ENCODE assay signal across 20 mouse cellular contexts in genomic region chr4:106599415-106599814, GRCm38 (mm10). TPM values are rescaled to one million over a fixed set of nuclear protein-coding genes. Genes with fewer than 3 reads are reported as not detected.
DNase-seq lines count a peak whose midpoint lies in the region; ATAC-seq and TF ChIP-seq lines count a peak whose summit lies in the region.
"Had no signal": no experiment of that assay in that cellular context is flagged by ENCODE, and none has a peak within 500 bp of the region (broad histone marks: within the 10 kb centered on the region; RNA-seq: fewer than 3 reads in every experiment).

No protein-coding gene starts in this region.

- H3K4me1 ChIP-seq in kidney, postnatal 0 days (replicated peaks; ENCODE audit: insufficient read depth, low read length): no peaks in the 10 kb centered on the region
- H3K4me1 ChIP-seq: hindbrain, embryonic 12.5 days; limb, embryonic 15.5 days; megakaryocyte, embryonic 14.5 days had no signal

- H3K27me3 ChIP-seq in kidney, postnatal 0 days (ENCODE audit: insufficient read depth, low read length): no peaks in the 10 kb centered on the region
- H3K27me3 ChIP-seq: hindbrain, embryonic 12.5 days; limb, embryonic 15.5 days had no signal

- H3K4me3 ChIP-seq in kidney, postnatal 0 days (replicated peaks; ENCODE audit: low read depth, low read length): no peak overlapping the region
- H3K4me3 ChIP-seq: heart, embryonic 10.5 days; hindbrain, embryonic 12.5 days; limb, embryonic 15.5 days; megakaryocyte, embryonic 14.5 days had no signal

- H3K9me3 ChIP-seq in kidney, postnatal 0 days (replicated peaks; ENCODE audit: low read length): no peaks in the 10 kb centered on the region
- H3K9me3 ChIP-seq: heart, embryonic 10.5 days; hindbrain, embryonic 12.5 days; limb, embryonic 15.5 days had no signal

- WGBS in kidney, postnatal 0 days: 50% methylated on average over 1 of the region's 1 CpGs

- no peak for DNase-seq in kidney, postnatal 0 days (ENCODE audit: low spot score)
- no peak for DNase-seq in kidney, adult 11 months
- DNase-seq in thymus, postnatal 14 days: peak; percentile 24
- DNase-seq in thymus, postnatal 10 days (ENCODE audit: low spot score in 2 of 2): no peak
- peak; percentile 23 for DNase-seq in MEL-GATA-1-ER (ENCODE audit: extremely low read depth, low read depth)
- no peak for DNase-seq in testis, postnatal 14 days (ENCODE audit: low spot score)
- DNase-seq in right cerebral cortex, postnatal 10 days (ENCODE audit: low spot score in 2 of 2): no peak
- DNase-seq: cerebellum, adult 9-11 months; gastrocnemius, postnatal 25 days; heart, postnatal 10 days; kidney, adult 18-20 months had no signal

- peak; percentile 32 for TF ChIP-seq CTCF in kidney, postnatal 0 days (IDR thresholded peaks at IDR 0.05; ENCODE audit: low read depth)

- no peak overlapping the region for H3K4me2 ChIP-seq in kidney, postnatal 0 days (ENCODE audit: low read length)
- H3K4me2 ChIP-seq: hindbrain, embryonic 12.5 days; limb, embryonic 15.5 days had no signal

- H3K9ac ChIP-seq in kidney, postnatal 0 days (ENCODE audit: low read depth, low read length): no peak overlapping the region
- H3K9ac ChIP-seq: hindbrain, embryonic 12.5 days; limb, embryonic 15.5 days had no signal

- H3K36me3 ChIP-seq in kidney, postnatal 0 days (ENCODE audit: insufficient read depth, low read length): no peaks in the 10 kb centered on the region
- H3K36me3 ChIP-seq: heart, embryonic 10.5 days; hindbrain, embryonic 12.5 days; limb, embryonic 15.5 days had no signal

- ATAC-seq in kidney, postnatal 0 days (replicated peaks; ENCODE audit: low FRiP score, low read depth): no peak
- ATAC-seq: CD4-positive, CD25-positive, alpha-beta regulatory T cell, adult 4 months; lung, postnatal 0 days had no signal

- H3K27ac ChIP-seq in kidney, postnatal 0 days: no peak overlapping the region
- H3K27ac ChIP-seq: heart, embryonic 10.5 days; hindbrain, embryonic 12.5 days; limb, embryonic 15.5 days had no signal

RNA-seq across cellular contexts. Expression of gene Lexm, which starts 17.6 kb away (rescaled TPM):
- polyA plus RNA-seq in kidney, postnatal 0 days (2015; fragmentation: Nextera tagmentation; extraction: Ambion mirVana): not detected in 2 replicates
- polyA plus RNA-seq: embryonic facial prominence, embryonic 14.5 days; heart, embryonic 10.5 days; limb, embryonic 15.5 days; lung, postnatal 0 days; spleen, adult 2 months; stomach, embryonic 16.5 days had no signal

RNA-seq across cellular contexts. Expression of gene Ttc22, which starts 22.8 kb away (rescaled TPM):
- polyA plus RNA-seq in kidney, postnatal 0 days (2015; fragmentation: Nextera tagmentation; extraction: Ambion mirVana): 5.0 and 5.9 TPM in 2 replicates
- polyA plus RNA-seq: CD4-positive, CD25-positive, alpha-beta regulatory T cell, adult 4 months had no signal

RNA-seq across cellular contexts. Expression of gene Dhcr24, which starts 38.6 kb away (rescaled TPM):
- polyA plus RNA-seq in kidney, postnatal 0 days (2015; fragmentation: Nextera tagmentation; extraction: Ambion mirVana): 6.3 and 6.5 TPM in 2 replicates

RNA-seq across cellular contexts. Expression of gene Pars2, which starts 51.5 kb away (rescaled TPM):
- polyA plus RNA-seq in kidney, postnatal 0 days (2015; fragmentation: Nextera tagmentation; extraction: Ambion mirVana): 11.8 and 12.8 TPM in 2 replicates

Comparison
In these comparisons a context has a peak if more than half of its experiments do, and no peak if none do; other contexts are left out.
1. DNase-seq: peak in thymus, postnatal 14 days (single experiment) and MEL-GATA-1-ER (single experiment); none in kidney, postnatal 0 days (single experiment), kidney, adult 11 months (single experiment), thymus, postnatal 10 days (0 of 2), testis, postnatal 14 days (single experiment) and right cerebral cortex, postnatal 10 days (0 of 2).